Mouse (Mus musculus) limb, embryonic 15.5 days (tissue): ENCODE measurements around the gene Itgb1bp1. TPM values are rescaled to one million over a fixed set of nuclear protein-coding genes. Genes with fewer than 3 reads are reported as not detected.

ENCODE experiments used
- ATAC-seq: fragments of 200-750 bp; cut with Nextera tagmentation; 2 replicates; pipeline ENCODE4 v1.8.0; 2017; ENCODE audit warnings: low read depth, moderate TSS enrichment; ENCODE audit not compliant: insufficient number of reproducible peaks, low FRiP score, low TSS enrichment
- H3K27ac ChIP-seq: fragments of 300-500 bp; sonication (generic); 2 replicates; pipeline ENCODE4 v1.5.1; 2015; ENCODE audit warnings: moderate library complexity, mild to moderate bottlenecking, inconsistent platforms
- H3K27me3 ChIP-seq: fragments of 300-500 bp; sonication (generic); 2 replicates; pipeline ENCODE4 v1.6.1; 2015; ENCODE audit warnings: inconsistent platforms
- H3K36me3 ChIP-seq: fragments of 300-500 bp; sonication (generic); 2 replicates; pipeline ENCODE4 v1.6.1; 2015; ENCODE audit warnings: inconsistent platforms
- H3K4me1 ChIP-seq: fragments of 300-500 bp; sonication (generic); 2 replicates; pipeline ENCODE4 v1.6.1; 2015; ENCODE audit warnings: inconsistent platforms
- H3K4me2 ChIP-seq: fragments of 300-500 bp; sonication (generic); 2 replicates; pipeline ENCODE4 v1.6.1; 2015; ENCODE audit warnings: mild to moderate bottlenecking, inconsistent platforms
- H3K4me3 ChIP-seq: fragments of 300-500 bp; sonication (generic); 2 replicates; pipeline ENCODE4 v1.5.1; 2015; ENCODE audit warnings: mild to moderate bottlenecking, inconsistent platforms
- H3K9ac ChIP-seq: fragments of 300-500 bp; sonication (generic); 2 replicates; pipeline ENCODE4 v1.6.1; 2015; ENCODE audit warnings: inconsistent platforms
- H3K9me3 ChIP-seq: fragments of 300-500 bp; sonication (generic); 2 replicates; pipeline ENCODE4 v1.6.1; 2016; ENCODE audit warnings: inconsistent platforms
- WGBS: fragments of 180-500 bp; shearing (Covaris S2); methylation state at CpG from one replicate; pipeline ENCODE4 v1.1.7; 2015; 5-methylcytosine and 5-hydroxymethylcytosine counted together
- polyA plus RNA-seq: library from polyadenylated mRNA; unstranded; fragments of >200 nt; fragmentation: Nextera tagmentation; extraction: Ambion mirVana; gene quantifications from 2 replicates; pipeline ENCODE4 v1.2.1, GENCODE M21; 2015

The Itgb1bp1 gene
- polyA plus RNA-seq: 49.3 and 50.8 TPM in 2 replicates

DNA sequence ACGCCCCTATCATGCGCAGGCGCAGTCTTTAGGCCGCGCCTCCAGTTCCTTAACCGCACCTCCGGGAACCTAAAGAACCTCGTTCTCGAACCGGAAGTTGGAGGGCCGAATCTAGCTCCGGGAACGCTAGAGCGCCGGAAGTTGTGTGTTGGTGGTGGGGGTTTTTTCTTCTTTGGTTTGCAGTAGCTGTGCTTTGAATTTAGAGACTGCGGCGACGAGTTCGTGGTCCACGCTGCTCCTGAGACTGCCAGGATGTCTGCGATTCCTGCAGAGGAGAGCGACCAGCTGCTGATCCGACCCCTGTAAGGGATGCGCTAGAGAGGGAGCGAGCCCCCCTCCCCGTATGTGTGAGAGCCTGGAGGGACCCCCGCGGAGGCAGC is at the start of gene Itgb1bp1:
Gene Itgb1bp1 (minus strand): TSS at position 42 of the 380 bp plus-strand sequence.
- Histone ChIP-seq H3K4me3 (peak within 1 kb of the TSS; percentile 79), H3K27ac (peak within 1 kb of the TSS; percentile 97), H3K36me3 (peaks cover 10% of the 10 kb centered on the region), H3K4me2 (peak within 1 kb of the TSS; percentile 84), H3K9me3 (no peaks in the 10 kb centered on the region), H3K9ac (peak within 1 kb of the TSS; percentile 92), H3K4me1 (peaks cover 20% of the 10 kb centered on the region), H3K27me3 (no peaks in the 10 kb centered on the region)
- WGBS: under 1% methylated on average over 28 of the region's 28 CpGs
- ATAC-seq: peak; percentile 95

DNA sequence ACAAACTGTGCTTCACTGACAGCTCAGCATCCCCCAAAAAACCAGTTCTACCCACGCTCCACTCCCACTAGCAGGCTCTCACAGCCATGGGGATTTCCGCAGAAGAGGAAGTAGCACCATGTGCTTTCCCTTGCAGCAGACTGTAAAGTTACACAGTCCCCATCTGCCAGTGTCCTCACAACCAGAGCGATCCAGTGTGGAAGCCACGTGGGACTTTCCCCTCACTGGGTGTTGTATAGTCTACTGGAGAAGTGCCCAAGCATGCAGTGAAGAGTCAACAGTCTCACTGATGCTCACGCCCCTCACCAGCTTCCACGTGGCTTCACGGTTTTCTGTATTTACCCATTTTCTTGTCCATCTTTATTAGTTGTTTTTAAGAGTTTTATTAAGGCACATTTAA is 49.8 kb upstream of the Itgb1bp1 start:
- H3K36me3 ChIP-seq: peaks cover 80% of the 10 kb centered on the region
- WGBS: 78% methylated on average over 7 of the region's 7 CpGs
- ATAC-seq: no peak

GRCm38 (mm10) chr12:21333766-21334165 is 47.7 kb upstream of the Itgb1bp1 start:
- no peak overlapping the region for H3K27ac ChIP-seq
- no peaks in the 10 kb centered on the region for H3K27me3 ChIP-seq
- no peaks in the 10 kb centered on the region for H3K4me1 ChIP-seq
- no peak for ATAC-seq
- H3K4me3 ChIP-seq: no peak overlapping the region
- H3K36me3 ChIP-seq: peaks cover 80% of the 10 kb centered on the region
- no peaks in the 10 kb centered on the region for H3K9me3 ChIP-seq
- H3K4me2 ChIP-seq: no peak overlapping the region
- H3K9ac ChIP-seq: no peak overlapping the region
- 94% methylated on average over 5 of the region's 5 CpGs for WGBS

More for the DNA sequence above, 49.8 kb upstream of the Itgb1bp1 start:
- Histone ChIP-seq H3K4me1 (no peaks in the 10 kb centered on the region), H3K4me3 (no peak overlapping the region), H3K4me2 (no peak overlapping the region), H3K9me3 (no peaks in the 10 kb centered on the region), H3K27me3 (no peaks in the 10 kb centered on the region), H3K9ac (no peak overlapping the region), H3K27ac (no peak overlapping the region)

- H3K27me3 ChIP-seq: no peaks in the 10 kb centered on the region
- H3K36me3 ChIP-seq: peaks cover 86% of the 10 kb centered on the region
- H3K4me1 ChIP-seq: no peaks in the 10 kb centered on the region
- H3K9me3 ChIP-seq: no peaks in the 10 kb centered on the region
- no peak overlapping the region for H3K4me2 ChIP-seq
- ATAC-seq: no peak
- H3K4me3 ChIP-seq: no peak overlapping the region
- WGBS: 93% methylated on average over 7 of the region's 7 CpGs
- H3K9ac ChIP-seq: no peak overlapping the region
- no peak overlapping the region for H3K27ac ChIP-seq
These were observed 46.9 kb upstream of the Itgb1bp1 start for GRCm38 (mm10) chr12:21333021-21333420.

DNA sequence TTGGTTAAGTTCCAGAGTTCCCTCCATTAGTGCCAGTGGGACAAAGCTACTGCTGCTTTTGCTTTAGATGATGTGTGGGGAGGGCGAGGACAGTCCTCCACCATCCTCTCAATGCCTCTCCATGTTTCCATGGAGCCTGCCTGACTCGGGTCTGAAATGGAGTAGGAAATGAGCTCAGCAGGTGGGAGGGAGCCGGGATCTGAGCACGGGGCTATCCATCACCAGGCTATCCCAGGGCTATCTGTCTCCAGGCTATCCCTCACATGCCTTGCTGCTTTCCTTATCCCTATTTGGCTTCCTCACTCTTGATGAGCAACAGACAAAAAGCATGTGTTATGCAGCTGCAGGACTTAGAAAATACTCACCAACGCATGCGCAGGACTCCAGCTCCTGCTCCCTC is 45.6 kb upstream of the Itgb1bp1 start:
- no peak for ATAC-seq
- Histone ChIP-seq H3K9ac (no peak overlapping the region), H3K4me3 (no peak overlapping the region), H3K4me1 (no peaks in the 10 kb centered on the region), H3K36me3 (peaks cover 90% of the 10 kb centered on the region), H3K4me2 (no peak overlapping the region), H3K27ac (no peak overlapping the region), H3K27me3 (no peaks in the 10 kb centered on the region), H3K9me3 (no peaks in the 10 kb centered on the region)
- WGBS: 76% methylated on average over 6 of the region's 6 CpGs

DNA sequence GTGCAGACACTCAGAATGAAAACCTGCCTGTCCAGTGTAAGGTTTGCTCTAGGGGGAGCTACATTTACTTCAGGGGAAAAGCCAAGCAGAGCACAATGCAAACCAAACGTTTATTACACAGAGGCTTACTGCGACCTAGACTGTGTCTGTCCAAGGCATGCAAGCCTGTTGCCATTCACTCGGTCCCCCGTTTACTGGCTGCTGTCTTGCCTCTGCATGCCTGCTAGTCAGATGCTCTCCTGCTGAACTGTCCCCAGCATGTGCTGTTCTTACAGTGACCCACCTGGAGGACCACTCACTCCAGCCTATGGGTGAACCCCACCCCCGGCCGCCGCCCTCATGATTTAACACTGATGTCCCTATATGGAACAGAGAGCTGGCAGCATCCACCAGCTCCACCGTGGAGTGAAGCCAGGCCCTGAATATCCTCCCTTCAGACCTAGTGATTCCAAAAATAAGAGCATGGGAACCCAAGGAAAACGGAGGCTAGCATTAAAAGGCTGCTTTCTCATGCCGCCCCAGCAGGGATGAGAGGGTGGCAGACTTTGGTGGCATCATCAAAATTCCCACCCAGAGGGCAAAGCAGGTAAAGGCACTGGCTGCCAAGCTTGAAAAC is 45.0 kb upstream of the Itgb1bp1 start:
- Histone ChIP-seq H3K9me3 (no peaks in the 10 kb centered on the region), H3K4me2 (no peak overlapping the region), H3K27ac (no peak overlapping the region), H3K9ac (no peak overlapping the region), H3K27me3 (no peaks in the 10 kb centered on the region), H3K36me3 (peaks cover 91% of the 10 kb centered on the region), H3K4me1 (no peaks in the 10 kb centered on the region), H3K4me3 (no peak overlapping the region)
- 86% methylated on average over 10 of the region's 10 CpGs for WGBS
- ATAC-seq: no peak

GRCm38 (mm10) chr12:21329661-21330400 is 43.7 kb upstream of the Itgb1bp1 start:
- no peak overlapping the region for H3K4me2 ChIP-seq
- WGBS: 90% methylated on average over 9 of the region's 9 CpGs
- no peak for ATAC-seq

GRCm38 (mm10) chr12:21326325-21326724 is 40.2 kb upstream of the Itgb1bp1 start:
- H3K9ac ChIP-seq: no peak overlapping the region
- H3K9me3 ChIP-seq: no peaks in the 10 kb centered on the region
- no peaks in the 10 kb centered on the region for H3K27me3 ChIP-seq
- no peak overlapping the region for H3K4me3 ChIP-seq
- 69% methylated on average over 3 of the region's 3 CpGs for WGBS
- H3K27ac ChIP-seq: no peak overlapping the region
- no peak overlapping the region for H3K4me2 ChIP-seq
- H3K36me3 ChIP-seq: peaks cover 86% of the 10 kb centered on the region
- H3K4me1 ChIP-seq: no peaks in the 10 kb centered on the region
- no peak for ATAC-seq

More at GRCm38 (mm10) chr12:21329661-21330400, 43.7 kb upstream of the Itgb1bp1 start:
- Histone ChIP-seq H3K4me3 (no peak overlapping the region), H3K9ac (no peak overlapping the region), H3K4me1 (no peaks in the 10 kb centered on the region), H3K27me3 (no peaks in the 10 kb centered on the region), H3K36me3 (peaks cover 90% of the 10 kb centered on the region), H3K9me3 (no peaks in the 10 kb centered on the region), H3K27ac (no peak overlapping the region)

DNA sequence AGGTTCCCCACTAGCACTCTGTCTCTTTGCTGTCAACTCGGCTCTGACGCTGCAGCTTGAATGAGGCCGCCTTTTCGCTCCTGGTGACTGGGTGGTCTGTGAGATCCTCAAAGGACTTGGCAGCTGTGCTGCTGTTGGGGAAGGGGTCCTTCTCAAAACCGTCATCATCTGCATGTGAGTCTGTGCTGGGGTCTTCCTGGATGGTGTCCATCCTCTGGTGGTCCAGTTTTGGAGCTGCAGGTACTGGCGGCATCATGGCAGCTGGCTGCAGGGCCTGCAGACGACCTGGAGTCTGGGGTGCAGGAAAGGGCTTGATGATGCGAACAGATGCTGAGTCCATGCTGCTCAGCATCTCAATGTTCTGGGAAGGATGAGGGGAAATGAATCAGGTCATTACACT is 39.2 kb upstream of the Itgb1bp1 start:
- no peak for ATAC-seq
- Histone ChIP-seq H3K4me3 (no peak overlapping the region), H3K36me3 (peaks cover 86% of the 10 kb centered on the region), H3K9me3 (no peaks in the 10 kb centered on the region), H3K27me3 (no peaks in the 10 kb centered on the region), H3K4me2 (no peak overlapping the region), H3K27ac (no peak overlapping the region), H3K4me1 (no peaks in the 10 kb centered on the region), H3K9ac (no peak overlapping the region)
- 89% methylated on average over 8 of the region's 8 CpGs for WGBS

DNA sequence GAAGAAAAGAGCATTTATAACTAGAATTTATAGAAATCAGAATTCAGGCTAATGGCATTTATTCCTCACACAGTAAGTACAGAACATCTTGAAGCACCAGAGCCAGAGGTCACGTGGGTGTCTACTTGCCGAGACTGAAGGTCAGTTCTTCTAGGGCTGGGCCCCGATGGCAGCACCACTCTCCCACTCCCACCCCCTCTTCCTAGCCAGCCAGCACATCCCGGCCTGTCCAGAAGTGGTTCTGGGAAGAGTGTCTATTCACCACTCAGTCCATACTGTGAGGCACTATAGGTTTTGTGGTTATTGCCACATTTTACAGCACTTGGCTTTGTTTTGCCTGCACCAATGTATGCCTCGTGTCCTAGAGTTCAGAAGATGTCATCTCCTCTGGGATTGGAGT is 38.0 kb upstream of the Itgb1bp1 start:
- 83% methylated on average over 5 of the region's 5 CpGs for WGBS
- Histone ChIP-seq H3K27ac (no peak overlapping the region), H3K4me1 (no peaks in the 10 kb centered on the region), H3K4me2 (no peak overlapping the region), H3K36me3 (peaks cover 85% of the 10 kb centered on the region), H3K4me3 (no peak overlapping the region), H3K9ac (no peak overlapping the region), H3K9me3 (no peaks in the 10 kb centered on the region), H3K27me3 (no peaks in the 10 kb centered on the region)
- ATAC-seq: no peak

DNA sequence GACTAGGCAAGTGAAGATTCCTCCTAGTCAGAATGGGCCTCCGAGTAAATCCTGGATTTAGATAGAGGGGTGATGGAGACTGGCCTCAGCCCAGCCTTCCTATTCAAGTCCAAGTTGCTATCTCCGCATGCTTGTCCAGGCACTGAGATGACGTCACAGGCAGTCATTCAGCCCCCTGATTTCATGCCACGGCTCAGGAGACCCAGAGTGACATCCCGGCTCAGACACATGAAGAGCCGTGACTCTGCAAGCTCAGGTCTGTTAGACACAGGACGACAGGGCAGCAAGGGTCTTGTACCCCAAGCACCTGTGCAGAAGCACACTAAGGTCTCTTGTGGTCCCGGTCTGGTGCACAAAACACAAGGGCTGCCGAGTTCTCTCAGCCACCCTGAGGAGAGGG is 36.8 kb upstream of the Itgb1bp1 start:
- Histone ChIP-seq H3K9ac (no peak overlapping the region), H3K4me1 (no peaks in the 10 kb centered on the region), H3K36me3 (peaks cover 74% of the 10 kb centered on the region), H3K4me3 (no peak overlapping the region), H3K4me2 (no peak overlapping the region), H3K9me3 (no peaks in the 10 kb centered on the region), H3K27ac (no peak overlapping the region), H3K27me3 (no peaks in the 10 kb centered on the region)
- ATAC-seq: no peak
- 88% methylated on average over 9 of the region's 9 CpGs for WGBS

- Histone ChIP-seq H3K36me3 (peaks cover 69% of the 10 kb centered on the region), H3K4me3 (no peak overlapping the region)
- WGBS: 88% methylated on average over 4 of the region's 4 CpGs
These were observed 36.2 kb upstream of the Itgb1bp1 start for GRCm38 (mm10) chr12:21322296-21322695.

More at GRCm38 (mm10) chr12:21322296-21322695, 36.2 kb upstream of the Itgb1bp1 start:
- Histone ChIP-seq H3K27me3 (no peaks in the 10 kb centered on the region), H3K4me1 (no peaks in the 10 kb centered on the region), H3K27ac (no peak overlapping the region), H3K9ac (no peak overlapping the region), H3K4me2 (no peak overlapping the region), H3K9me3 (no peaks in the 10 kb centered on the region)
- no peak for ATAC-seq
